Mouse (Mus musculus) 416B (cell line): ENCODE data around the gene Mdh2.

Experiments
- DNase-seq: peaks from one replicate; pipeline ENCODE4 v3.0.0; 2011; ENCODE audit warnings: low read depth

The Mdh2 gene

GRCm38 (mm10) chr5:135835492-135835858 is 57.2 kb downstream of the Mdh2 start:
- no peak for DNase-seq

- no peak for DNase-seq
Measured at GRCm38 (mm10) chr5:135835981-135836380, 57.7 kb downstream of the Mdh2 start.
